Mouse (Mus musculus): ENCODE measurements around the gene Dapk3.

- TF ChIP-seq CTCF (IDR thresholded peaks at IDR 0.05; ENCODE audit: low read depth, low read length): no peak
- peak; percentile 81; the same call in 1 of the 2 replicates for TF ChIP-seq EP300 (IDR thresholded peaks at IDR 0.05; ENCODE audit: insufficient read depth, low read depth, low read length)
Measured at GRCm38 (mm10) chr10:81145778-81146177, 37.0 kb upstream of the Dapk3 start.

Data from ES-Bruce4 (cell line).